9 mouse cellular contexts compared by ENCODE assay signal in genomic region chr1:125441679-125442078, GRCm38 (mm10). TPM values are rescaled to one million over a fixed set of nuclear protein-coding genes. Genes with fewer than 3 reads are reported as not detected.
A peak's percentile ranks its signal among the peaks of the same experiment; 100 is the strongest.
DNase-seq lines count a peak whose midpoint lies in the region; TF ChIP-seq lines count a peak whose summit lies in the region.
"Had no signal": no experiment of that assay in that cellular context is flagged by ENCODE, and none has a peak within 500 bp of the region (broad histone marks: within the 10 kb centered on the region; RNA-seq: fewer than 3 reads in every experiment).

No protein-coding gene starts in this region.

- no peak for TF ChIP-seq POLR2A in thymus, adult 2 months (IDR thresholded peaks at IDR 0.05; ENCODE audit: control insufficient read depth, extremely low read depth, insufficient read depth, low read length, poor library complexity)

- DNase-seq in thymus, adult 2 months: peak; percentile 17
- no peak for DNase-seq in thymus, postnatal 10 days (ENCODE audit: low spot score in 2 of 2)
- peak; percentile 38 for DNase-seq in kidney, postnatal 14 days
- no peak for DNase-seq in cerebellum, postnatal 14 days
- no peak for DNase-seq in right cerebral cortex, postnatal 4 days
- no peak for DNase-seq in right cerebral cortex, adult 18-20 months
- DNase-seq in urinary bladder, postnatal 4 days (ENCODE audit: low spot score in 2 of 2): no peak

- peaks cover 1% of the 10 kb centered on the region; the same call in 1 of the 2 replicates for H3K79me2 ChIP-seq in macrophage (ENCODE audit: inconsistent target)

- H3K27me3 ChIP-seq in thymus, adult 2 months (ENCODE audit: control insufficient read depth, insufficient read depth, low read length): no peaks in the 10 kb centered on the region
- H3K27me3 ChIP-seq: limb, embryonic 15.5 days had no signal

- peaks cover 19% of the 10 kb centered on the region for H3K4me1 ChIP-seq in thymus, adult 2 months (replicated peaks; ENCODE audit: control insufficient read depth, insufficient read depth, low read length)
- H3K4me1 ChIP-seq: limb, embryonic 15.5 days had no signal

- TF ChIP-seq CTCF in thymus, adult 2 months (IDR thresholded peaks at IDR 0.05; ENCODE audit: borderline replicate concordance, control insufficient read depth, extremely low read depth, insufficient read depth, low read length, poor library complexity): no peak

- 24% methylated on average over 7 of the region's 7 CpGs for WGBS in thymus, adult 2 months
- WGBS in macrophage (ENCODE audit: missing documents): 4% methylated on average over 7 of the region's 7 CpGs

- H3K27ac ChIP-seq in thymus, adult 2 months (ENCODE audit: control insufficient read depth, insufficient read depth, low read length): no peak overlapping the region; the same call in 1 of the 2 replicates
- H3K27ac ChIP-seq in macrophage: peak overlapping the region; percentile 87
- H3K27ac ChIP-seq: limb, embryonic 15.5 days had no signal

- no peaks in the 10 kb centered on the region for H3K36me3 ChIP-seq in thymus, adult 2 months (ENCODE audit: control insufficient read depth, insufficient read depth, low read length)
- no peaks in the 10 kb centered on the region for H3K36me3 ChIP-seq in macrophage (ENCODE audit: inconsistent target)
- H3K36me3 ChIP-seq: limb, embryonic 15.5 days had no signal

- H3K4me3 ChIP-seq in thymus, adult 2 months (ENCODE audit: control insufficient read depth, insufficient read depth, low read length): no peak overlapping the region
- H3K4me3 ChIP-seq in macrophage (ENCODE audit: inconsistent target): no peak overlapping the region
- H3K4me3 ChIP-seq: limb, embryonic 15.5 days had no signal

RNA-seq across cellular contexts. Expression of gene Actr3, which starts 6.2 kb away (rescaled TPM):
- polyA plus RNA-seq in thymus, adult 2 months (2012; rRNA removed): 128 TPM in 2 replicates
- 1,000 to 10,000 TPM in 15 of 26 experiments, 100 to 1,000 TPM in 11; 551 to 1,238 (median 1,043) TPM for total RNA-seq in macrophage (2018; cell fraction: chromatin; rRNA removed)
- total RNA-seq in macrophage (2018; cell fraction: cytosol; rRNA removed): 1,000 to 10,000 TPM in 2 of 26 experiments, 100 to 1,000 TPM in 24; 758 to 1,101 (median 899) TPM
- total RNA-seq in macrophage (2018; cell fraction: nucleus; rRNA removed): 1,000 to 10,000 TPM in 5 of 26 experiments, 100 to 1,000 TPM in 21; 496 to 1,177 (median 835) TPM
- 655 to 1,117 TPM (median 796 TPM) in 3 replicates for polyA plus RNA-seq in macrophage (2018)

Comparison
In these comparisons a context has a peak if more than half of its experiments do, and no peak if none do; other contexts are left out.
1. DNase-seq: peak in thymus, adult 2 months (single experiment) and kidney, postnatal 14 days (single experiment); none in thymus, postnatal 10 days (0 of 2), cerebellum, postnatal 14 days (0 of 2), right cerebral cortex, postnatal 4 days (single experiment), right cerebral cortex, adult 18-20 months (single experiment) and urinary bladder, postnatal 4 days (0 of 2).